Mouse (Mus musculus) c-Kit-positive CD71-positive TER-119-positive erythroid progenitor cells, embryonic 14.5 days (primary cell): Measurements from ENCODE around the gene Odf3l2.

Experiments
- DNase-seq: peaks from one replicate; pipeline ENCODE4 v3.0.0-alpha.2; 2013; ENCODE audit warnings: low spot score

Gene Odf3l2

DNA sequence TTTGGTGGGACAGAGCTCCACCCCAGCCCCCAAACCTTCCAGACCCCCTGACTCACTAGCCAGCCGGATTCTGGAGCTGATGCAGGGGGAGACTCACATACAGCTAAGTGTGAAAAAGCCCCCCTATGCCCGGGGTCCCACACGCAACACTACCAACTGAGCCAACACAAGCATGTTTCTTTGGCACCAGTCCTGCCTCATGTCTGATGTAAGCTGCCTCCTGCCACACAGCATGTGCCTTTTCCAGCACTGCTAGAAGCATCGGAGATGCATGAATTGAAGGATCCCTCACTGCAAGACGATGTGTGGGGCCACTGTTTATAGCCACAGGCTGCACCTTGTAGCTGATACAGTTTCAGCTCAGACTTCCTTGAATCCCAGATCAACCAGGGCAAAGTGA, 17.2 kb downstream of the Odf3l2 start:
- DNase-seq: no peak

DNA sequence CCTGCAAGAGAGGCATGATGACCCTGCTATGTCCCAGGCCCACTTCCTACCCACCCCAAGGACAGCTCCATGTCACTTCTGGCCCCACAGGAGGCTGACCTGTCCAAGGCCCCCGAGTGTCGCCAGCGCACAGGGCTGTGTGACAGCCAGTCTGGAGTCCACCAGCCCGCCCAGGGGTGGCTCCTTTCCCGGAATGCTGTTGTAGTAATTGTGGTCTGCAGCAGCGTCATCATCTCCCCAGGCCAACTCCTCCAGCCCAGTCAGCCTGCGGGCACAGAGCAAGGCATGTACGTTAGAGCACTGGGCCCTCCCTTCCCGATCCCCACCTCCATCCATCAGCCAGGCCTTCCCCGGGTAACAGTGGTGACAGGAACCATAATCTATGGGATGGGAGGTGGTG, 19.4 kb downstream of the Odf3l2 start:
- DNase-seq: no peak

DNA sequence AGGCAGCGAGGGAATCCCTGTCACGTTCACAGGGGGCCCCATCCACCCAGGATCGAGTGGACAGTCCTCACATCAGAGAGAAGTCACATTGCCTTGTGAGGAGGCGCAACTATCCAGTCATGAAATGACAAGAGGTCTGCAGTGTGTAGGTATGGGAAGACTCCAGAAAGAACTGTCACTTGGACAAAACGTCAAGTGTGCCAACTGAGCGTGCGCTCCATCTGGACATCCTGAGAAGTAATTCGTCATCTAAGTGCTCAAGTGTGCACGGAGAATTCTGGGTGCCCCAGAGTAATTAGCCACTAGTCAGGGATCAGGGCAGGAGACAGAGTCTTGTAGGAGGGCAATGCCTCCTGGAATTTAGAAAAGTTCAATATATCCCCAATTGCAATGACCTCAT, 20.1 kb downstream of the Odf3l2 start:
- no peak for DNase-seq

DNA sequence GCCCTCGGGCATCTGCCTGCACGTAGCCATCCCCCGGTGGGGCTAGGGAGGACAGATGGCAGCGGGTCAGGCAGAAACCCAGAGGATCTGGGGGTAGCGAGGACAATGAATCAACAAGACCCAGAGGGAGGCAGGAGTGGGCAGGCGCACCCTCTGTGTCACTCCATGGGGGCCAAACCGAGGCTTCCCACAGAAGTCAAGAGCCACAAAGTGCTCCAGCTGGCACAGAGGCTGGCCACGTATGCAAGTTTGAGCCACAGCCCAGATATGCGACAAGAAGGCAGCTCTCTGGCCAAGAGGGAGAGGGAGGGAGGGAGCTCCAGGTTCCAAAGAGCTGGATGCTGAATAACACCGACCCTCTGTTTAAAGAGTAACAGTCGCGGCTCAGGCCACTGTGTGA, 21.6 kb downstream of the Odf3l2 start:
- DNase-seq: no peak

DNA sequence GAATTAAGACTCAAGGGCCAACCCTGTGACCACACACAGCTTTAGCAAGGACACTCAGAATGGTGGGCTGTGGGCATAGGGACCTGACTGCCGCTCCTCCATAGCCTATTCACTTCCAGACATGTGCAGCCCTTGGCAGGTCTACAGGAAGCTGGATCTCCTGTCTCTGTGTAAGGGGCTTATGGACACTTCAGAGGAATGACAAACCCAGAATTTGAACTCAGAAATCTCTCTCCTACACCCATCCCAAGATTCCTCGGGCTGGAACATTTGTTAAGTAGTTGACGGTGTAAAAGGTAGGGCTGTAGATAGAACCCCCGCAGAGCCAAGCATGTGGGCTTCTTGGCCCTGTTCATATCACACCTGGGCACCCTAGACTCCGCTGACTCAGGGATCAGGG, 29.2 kb downstream of the Odf3l2 start:
- no peak for DNase-seq

DNA sequence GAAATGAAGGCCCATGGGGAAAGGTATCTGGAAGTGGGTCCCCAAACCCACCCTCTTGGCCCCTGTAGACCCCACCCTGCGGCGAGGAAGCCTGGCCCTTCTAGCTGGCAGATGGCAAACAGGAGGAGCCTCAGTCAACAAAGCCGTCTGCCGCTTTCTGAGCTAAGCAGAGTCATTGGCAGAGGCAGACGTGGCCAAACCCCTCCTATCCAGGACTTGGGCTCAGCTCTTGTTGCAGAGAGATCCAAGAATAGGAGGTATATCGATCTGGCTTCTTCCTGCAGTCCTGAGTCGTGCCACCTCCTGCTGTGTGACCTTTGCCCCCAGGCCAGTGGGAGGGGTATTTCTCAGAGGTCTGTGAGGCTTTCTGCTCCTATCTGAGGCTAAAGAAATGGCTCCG, 29.7 kb downstream of the Odf3l2 start:
- DNase-seq: no peak

DNA sequence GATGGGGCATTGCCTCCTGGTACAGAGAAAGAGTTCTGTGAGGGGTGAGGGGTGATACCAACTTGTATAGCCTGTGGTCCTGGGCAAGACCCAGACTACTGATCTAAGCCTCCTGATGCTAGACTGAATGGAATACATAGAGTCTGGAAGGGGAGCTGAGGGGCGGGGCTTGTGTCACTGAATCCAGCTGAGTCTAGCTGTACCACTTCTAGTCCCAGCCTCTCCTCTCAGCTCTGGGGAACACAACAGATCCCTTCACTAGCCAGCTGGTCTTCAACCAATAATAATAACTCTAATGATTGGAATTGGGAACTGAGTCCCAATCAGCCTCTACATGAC, 31.3 kb downstream of the Odf3l2 start:
- DNase-seq: no peak

DNA sequence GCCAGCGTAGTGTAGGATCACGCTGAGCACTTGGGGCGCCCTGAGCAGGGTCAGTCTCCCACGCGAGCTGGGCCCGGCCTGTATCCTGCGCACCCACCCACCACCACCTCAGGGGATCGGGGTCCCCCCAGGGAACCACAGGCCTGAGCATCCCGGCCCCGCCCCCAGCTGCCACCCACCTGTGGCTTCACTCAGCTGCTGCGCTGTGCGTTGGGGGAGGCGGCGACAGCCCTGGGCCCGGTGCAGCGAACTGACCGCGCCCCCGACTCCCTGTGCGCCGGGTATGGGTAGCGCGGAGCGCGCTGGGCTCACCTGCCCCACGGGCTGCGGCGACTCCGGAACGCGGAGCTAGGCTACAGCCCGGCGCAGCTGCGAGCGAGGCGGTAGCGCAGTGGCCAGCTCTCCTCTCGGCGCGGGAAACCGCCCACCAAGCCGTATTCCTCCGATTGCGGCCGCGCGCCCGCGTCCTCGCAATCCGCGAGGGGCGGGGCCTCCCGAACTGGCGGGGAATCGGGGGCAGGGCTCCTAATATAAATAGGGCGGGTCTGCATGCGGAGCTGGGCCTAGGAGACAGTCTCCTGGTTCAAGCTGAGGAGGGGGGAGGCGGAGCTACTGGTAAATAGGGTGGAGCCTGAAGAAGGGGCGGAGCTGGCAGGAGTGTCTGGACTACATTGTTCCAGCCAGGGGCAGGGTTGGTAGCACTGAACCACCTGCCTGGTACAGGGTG, 31.8 kb downstream of the Odf3l2 start, which contains the start of gene C2cd4c:
TSS of gene C2cd4c (minus strand) at position 448 of the 727 bp plus-strand sequence.
- peak; percentile 22 for DNase-seq

DNA sequence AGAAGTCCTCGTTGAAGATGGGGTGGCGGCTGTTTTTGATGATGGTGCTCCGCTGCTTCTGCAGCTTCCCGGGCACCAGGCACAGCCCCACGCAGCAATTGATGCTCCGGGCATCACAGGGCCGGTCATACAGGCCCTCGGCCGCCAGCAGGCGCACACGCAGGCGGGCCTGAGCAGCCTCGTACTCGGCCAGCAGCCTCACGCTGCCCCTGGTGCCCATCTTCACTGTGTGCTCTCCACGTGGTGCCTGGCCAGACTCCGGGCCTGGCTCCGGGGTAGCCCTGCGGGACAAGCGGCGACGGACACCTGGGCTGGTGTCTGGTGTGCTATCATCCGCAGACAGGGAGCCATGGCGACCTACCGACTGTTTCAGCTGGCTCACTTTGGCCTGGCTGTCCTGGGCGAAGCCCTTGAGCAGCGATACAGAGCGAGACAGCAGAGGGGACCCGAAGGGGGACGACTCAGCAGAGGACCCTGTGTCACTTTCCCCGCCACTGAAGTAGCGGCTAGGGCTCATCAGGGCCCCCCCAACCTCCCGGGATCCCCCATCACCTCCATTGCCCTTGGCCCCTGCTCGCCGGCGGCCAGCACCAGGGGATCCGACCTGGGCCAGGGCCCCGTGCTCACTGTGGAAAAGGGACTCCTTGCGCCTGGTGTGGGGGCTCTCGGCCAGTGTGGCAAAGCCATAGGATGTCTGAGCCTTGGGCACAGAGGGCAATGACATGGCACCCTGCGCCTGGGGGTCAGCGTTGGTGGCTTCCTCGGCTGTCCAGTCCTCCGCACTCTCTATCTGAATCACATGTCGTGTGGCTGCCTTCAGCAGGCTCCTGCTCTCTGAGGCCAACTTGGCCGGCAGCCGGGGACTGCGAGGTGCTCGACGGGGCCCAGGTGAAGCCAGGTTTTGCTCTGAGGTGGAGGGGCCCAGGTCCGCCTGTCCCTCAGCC, 33.1 kb downstream of the Odf3l2 start:
- no peak for DNase-seq

DNA sequence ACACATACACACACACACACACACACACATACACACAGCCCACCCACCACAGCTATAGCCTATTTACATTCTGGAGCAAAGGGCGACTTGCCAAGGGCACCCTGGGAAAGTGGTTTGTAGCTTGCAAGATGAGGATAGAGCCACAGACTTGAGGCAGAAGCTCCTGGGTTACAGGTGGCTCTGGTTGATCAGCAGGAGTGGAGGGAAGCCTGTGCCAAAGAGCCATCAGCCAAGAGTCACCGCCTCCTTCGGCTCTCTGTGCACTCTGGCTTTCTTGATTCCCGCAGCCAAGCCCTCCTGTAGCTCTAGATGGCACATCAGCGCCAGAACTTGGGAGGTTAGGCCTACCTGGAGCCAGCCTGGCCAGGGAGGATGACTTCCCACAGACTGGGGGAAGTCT, 34.2 kb downstream of the Odf3l2 start:
- no peak for DNase-seq

DNA sequence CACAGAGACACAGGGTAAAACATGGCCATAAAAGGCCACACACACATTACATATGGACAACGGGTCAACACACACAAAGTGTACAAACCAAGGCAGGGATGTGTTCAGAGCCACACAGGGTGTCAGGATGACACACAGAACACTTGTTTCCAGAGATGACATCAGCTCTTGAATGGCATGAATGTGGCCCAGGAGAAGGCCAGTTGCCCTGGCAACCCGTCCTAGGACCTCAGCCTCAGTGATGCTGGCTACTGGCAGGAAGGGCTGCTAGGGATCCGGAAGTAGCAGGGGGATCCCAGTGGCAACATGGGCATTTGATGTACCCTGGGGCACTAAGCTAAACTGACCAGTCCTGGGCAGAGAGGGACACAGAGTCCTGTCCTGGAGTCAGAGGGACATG, 36.3 kb downstream of the Odf3l2 start:
- DNase-seq: no peak

DNA sequence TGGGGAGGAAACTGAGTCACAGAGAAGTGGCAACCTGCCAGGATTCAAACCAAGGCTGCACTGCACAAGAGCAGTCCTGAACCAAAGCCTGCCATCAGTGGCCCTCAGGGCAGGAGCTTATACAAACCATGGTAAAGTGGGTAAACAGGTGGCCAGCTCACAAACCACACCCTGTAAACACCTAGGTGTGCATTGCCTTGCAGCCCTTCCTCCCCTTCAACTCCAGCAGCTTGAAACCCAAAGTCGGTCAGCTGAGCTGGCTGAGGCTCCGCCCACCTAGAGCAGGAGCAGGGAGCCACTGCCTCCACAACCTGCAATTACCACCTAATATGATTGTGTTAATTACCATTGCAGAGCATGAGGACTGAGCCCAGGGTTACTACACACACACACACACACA, 37.6 kb downstream of the Odf3l2 start:
- no peak for DNase-seq

DNA sequence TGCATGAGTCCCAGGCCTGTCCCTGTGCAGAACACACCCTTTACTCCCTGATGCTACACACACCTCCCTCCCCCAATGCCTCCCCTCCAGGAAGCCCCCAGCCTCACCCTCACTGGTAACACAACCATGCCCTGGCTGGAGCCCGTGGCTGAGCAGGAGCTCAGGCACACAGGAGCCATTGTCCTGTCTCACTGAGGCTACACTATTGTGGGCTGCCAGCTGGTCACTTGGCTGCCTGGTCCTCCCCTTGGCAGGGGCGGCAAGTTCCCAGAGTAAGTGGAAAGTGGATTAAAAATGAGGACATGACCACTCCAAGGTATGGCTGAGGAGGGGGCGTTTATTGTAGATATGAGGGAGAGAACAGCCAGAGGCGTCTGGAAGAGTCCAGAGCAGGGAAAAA, 39.0 kb downstream of the Odf3l2 start:
- no peak for DNase-seq

DNA sequence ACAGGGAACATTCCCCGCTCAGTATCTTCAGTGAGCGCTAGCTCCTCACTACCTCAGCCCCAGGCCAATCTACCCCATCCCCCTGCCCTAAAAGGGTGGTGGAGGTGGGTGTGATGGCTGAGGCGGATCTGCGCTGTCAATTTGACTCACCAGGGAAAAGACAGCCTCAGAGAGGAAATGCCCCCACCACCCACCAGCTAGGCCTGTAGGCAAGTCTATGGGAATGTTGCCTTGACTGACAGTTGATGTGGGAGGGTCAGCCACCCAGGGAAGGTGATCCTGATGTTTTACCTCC, 47.7 kb downstream of the Odf3l2 start:
- DNase-seq: no peak

DNA sequence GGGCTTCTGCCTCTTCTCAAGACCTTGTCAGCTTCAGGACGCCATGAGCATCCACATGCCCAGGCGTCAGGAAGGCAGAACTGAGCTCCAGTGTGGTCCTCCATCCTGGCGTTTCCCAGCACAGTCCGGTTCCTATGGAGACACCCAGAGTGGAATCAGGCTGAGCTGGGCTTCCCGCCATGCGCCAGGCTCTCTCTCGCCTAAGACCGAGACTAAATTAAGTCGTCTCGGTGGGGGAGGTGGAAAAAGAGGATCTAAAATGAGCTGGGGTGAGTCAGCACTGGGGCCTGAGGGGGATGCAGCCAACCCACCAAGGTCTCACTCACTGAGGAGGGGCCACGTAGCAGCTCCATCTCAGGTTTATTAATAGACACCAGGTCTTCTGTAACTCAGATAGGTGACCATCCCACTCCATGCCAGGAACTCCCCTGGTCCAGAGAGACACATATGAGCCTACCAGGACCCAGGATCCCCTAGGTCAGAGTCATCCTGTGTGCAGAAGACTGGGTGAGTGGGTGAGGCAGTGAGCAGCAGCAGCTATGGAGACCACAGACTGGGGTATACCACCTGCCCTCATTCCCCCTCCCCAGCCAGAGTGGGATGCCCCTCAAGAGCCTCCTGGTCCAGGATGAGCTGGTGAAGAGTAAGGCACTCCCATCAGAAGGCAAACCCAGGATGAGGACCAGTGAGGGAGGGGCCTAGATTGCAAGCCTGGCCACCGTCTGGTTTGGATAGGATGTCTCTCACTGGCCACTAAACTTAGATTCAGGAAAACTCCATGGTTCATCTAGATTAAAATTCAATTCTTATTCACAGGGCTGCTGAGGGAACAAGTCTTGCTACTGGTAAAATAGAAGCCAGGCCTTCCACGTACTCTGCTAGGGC, 48.2 kb downstream of the Odf3l2 start:
- DNase-seq: no peak

DNA sequence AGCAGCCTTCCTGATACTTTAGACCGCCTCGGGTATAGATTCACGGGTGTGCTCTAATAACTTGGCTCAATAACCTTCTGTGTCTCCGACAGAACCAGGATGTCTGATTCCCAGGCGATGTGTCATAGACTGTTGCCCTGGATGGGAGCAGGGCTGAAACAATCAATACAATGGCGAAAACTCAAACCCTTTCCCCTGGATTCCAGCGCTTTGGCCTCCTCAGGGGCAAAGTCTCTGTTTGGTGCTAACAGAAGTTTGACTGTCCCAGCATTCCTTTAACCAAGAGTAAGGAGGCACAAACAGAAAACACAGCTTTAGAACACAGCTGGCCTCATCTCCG, 50.0 kb downstream of the Odf3l2 start:
- no peak for DNase-seq

DNA sequence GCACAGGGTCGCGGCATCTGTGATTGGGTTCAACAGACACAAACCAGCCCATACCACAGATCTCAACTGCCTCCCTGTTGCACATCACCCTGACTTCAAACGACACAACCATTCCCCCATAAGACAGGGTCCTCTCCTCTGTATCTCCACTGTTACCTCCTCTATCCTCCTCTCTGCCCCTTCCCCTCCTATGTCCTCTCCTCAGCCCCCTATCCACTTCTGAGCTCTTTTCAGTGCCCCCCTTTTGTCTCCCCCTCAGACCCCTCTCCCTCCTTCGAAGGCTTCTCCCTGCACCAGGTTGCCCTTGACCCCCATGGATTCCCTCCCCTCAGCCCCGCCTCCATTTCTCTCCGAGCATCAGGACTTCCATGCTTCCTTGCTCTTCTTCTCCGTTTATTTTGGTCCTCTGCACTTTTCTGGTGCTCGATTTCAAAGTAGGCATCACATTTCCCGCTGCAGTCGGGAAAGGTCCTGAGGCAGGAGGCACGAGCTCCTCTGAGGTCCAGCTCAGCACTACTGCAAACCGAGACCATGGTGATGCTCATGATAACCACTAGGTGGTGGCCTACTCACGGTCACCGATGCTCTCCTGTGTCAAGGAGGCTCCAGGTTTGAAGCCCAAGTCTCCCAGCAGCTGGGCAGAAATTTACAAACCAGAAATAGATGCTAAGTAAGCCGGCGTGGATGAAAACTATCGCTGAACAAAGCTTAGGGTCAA, 50.5 kb downstream of the Odf3l2 start:
- peak; percentile 32 for DNase-seq

DNA sequence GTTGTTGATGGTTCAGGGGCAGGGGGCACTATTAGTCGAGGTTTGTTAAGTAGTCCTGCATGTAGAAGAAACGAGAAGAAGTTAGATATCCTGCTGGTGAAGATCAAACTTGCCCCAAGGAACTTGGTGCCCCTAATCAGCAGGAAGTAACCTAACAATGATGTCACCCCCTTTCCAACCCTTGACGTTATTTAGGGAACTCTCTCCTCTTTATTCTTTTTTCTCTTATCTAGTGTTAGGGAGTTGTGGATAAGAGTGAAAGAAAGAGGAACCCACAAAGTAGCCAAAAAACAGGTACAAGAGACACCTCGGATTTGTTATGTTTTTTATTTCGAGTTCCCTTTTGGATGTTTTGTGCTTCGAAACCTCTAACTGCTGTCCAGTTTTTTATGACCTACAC, 51.4 kb downstream of the Odf3l2 start:
- DNase-seq: no peak

DNA sequence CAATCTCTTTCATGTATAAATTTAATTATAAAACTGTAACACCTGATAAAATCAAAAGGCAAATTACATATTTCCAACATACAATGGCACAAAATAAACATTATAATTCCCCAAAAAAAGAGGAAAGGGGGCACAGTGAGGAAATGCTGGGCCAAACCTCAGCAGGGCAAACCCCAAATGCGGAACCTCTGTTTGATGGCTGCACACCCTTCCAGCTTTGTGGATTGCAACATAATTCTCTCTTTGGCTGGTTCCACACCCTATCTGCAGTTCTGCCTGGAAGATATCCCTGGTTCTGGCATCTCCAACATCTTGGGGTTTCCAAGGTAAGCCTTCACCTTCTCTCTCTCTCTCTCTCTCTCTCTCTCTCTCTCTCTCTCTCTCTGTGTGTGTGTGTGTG, 54.8 kb downstream of the Odf3l2 start:
- no peak for DNase-seq
